Mouse (Mus musculus): ENCODE data around the gene Nkg7.

GRCm38 (mm10) chr7:43427406-43427805 is 9.5 kb upstream of the Nkg7 start, which contains the start of gene Lim2:
- no peak for TF ChIP-seq POLR2A (IDR thresholded peaks at IDR 0.05; ENCODE audit: control insufficient read depth, low read depth, low read length)
- no peak for TF ChIP-seq CTCF (IDR thresholded peaks at IDR 0.05; ENCODE audit: control insufficient read depth, insufficient read depth, insufficient replicate concordance, low read depth, low read length)
